In genomic region chr17:34603375-34604060, GRCm38 (mm10) we compare ENCODE assay signal across 7 mouse cellular contexts. TPM values are rescaled to one million over a fixed set of nuclear protein-coding genes. Genes with fewer than 3 reads are reported as not detected.
DNase-seq lines count a peak whose midpoint lies in the region; ATAC-seq lines count a peak whose summit lies in the region.

TSS of gene Rnf5 (minus strand) at chr17:34603690.

- peak within 1 kb of the TSS; percentile 65 for H3K9ac ChIP-seq in embryonic facial prominence, embryonic 11.5 days (replicated peaks; ENCODE audit: low read length)
- peak within 1 kb of the TSS; percentile 97 for H3K9ac ChIP-seq in midbrain, embryonic 13.5 days (replicated peaks)

- H3K27me3 ChIP-seq in embryonic facial prominence, embryonic 11.5 days (ENCODE audit: control insufficient read depth, insufficient read depth, low read length): no peaks in the 10 kb centered on the region
- H3K27me3 ChIP-seq in limb, embryonic 10.5 days (ENCODE audit: low read depth, poor library complexity, severe bottlenecking): no peaks in the 10 kb centered on the region
- no peaks in the 10 kb centered on the region for H3K27me3 ChIP-seq in midbrain, embryonic 13.5 days

- peak; percentile 98 for DNase-seq in adrenal gland, postnatal 14 days
- peak; percentile 100 for DNase-seq in embryonic facial prominence, embryonic 11.5 days (ENCODE audit: low spot score)
- peak; percentile 100 for DNase-seq in kidney, adult 11 months
- peak; percentile 82 for DNase-seq in limb, embryonic 10.5 days (ENCODE audit: low spot score)
- DNase-seq in spleen, adult 12 weeks (ENCODE audit: low spot score): peak; percentile 95

- H3K4me3 ChIP-seq in embryonic facial prominence, embryonic 11.5 days (ENCODE audit: low read depth, low read length): peak within 1 kb of the TSS; percentile 99
- peak within 1 kb of the TSS; percentile 98 for H3K4me3 ChIP-seq in limb, embryonic 10.5 days
- H3K4me3 ChIP-seq in midbrain, embryonic 13.5 days (replicated peaks): peak within 1 kb of the TSS; percentile 93

- ATAC-seq in embryonic facial prominence, embryonic 11.5 days (replicated peaks; ENCODE audit: insufficient number of reproducible peaks, low FRiP score, low TSS enrichment, low read depth): peak; percentile 97
- ATAC-seq in granulocyte monocyte progenitor cell, adult 5-6 weeks (replicated peaks; ENCODE audit: poor library complexity, severe bottlenecking): peak; percentile 72
- ATAC-seq in midbrain, embryonic 13.5 days: peak; percentile 97

- peak within 1 kb of the TSS; percentile 88 for H3K27ac ChIP-seq in embryonic facial prominence, embryonic 11.5 days (replicated peaks; ENCODE audit: low read depth, low read length)
- H3K27ac ChIP-seq in limb, embryonic 10.5 days: peak within 1 kb of the TSS; percentile 95
- peak within 1 kb of the TSS; percentile 91 for H3K27ac ChIP-seq in midbrain, embryonic 13.5 days

- WGBS in embryonic facial prominence, embryonic 11.5 days: under 1% methylated on average over 30 of the region's 30 CpGs
- 0% methylated on average over 30 of the region's 30 CpGs for WGBS in limb, embryonic 10.5 days
- WGBS in midbrain, embryonic 13.5 days: under 1% methylated on average over 30 of the region's 30 CpGs

- H3K4me2 ChIP-seq in embryonic facial prominence, embryonic 11.5 days (ENCODE audit: low read depth, low read length): peak within 1 kb of the TSS; percentile 90
- H3K4me2 ChIP-seq in midbrain, embryonic 13.5 days (replicated peaks): peak within 1 kb of the TSS; percentile 100

- no peaks in the 10 kb centered on the region for H3K9me3 ChIP-seq in embryonic facial prominence, embryonic 11.5 days (replicated peaks; ENCODE audit: control insufficient read depth, low read length)
- H3K9me3 ChIP-seq in limb, embryonic 10.5 days (replicated peaks): no peaks in the 10 kb centered on the region
- H3K9me3 ChIP-seq in midbrain, embryonic 13.5 days: no peaks in the 10 kb centered on the region

- no peaks in the 10 kb centered on the region for H3K36me3 ChIP-seq in embryonic facial prominence, embryonic 11.5 days (replicated peaks; ENCODE audit: control insufficient read depth, insufficient read depth, low read depth, low read length)
- peaks cover 38% of the 10 kb centered on the region for H3K36me3 ChIP-seq in limb, embryonic 10.5 days
- H3K36me3 ChIP-seq in midbrain, embryonic 13.5 days: peaks cover 28% of the 10 kb centered on the region

- H3K4me1 ChIP-seq in embryonic facial prominence, embryonic 11.5 days (ENCODE audit: control insufficient read depth, insufficient read depth, low read length): peaks cover 4% of the 10 kb centered on the region
- peaks cover 48% of the 10 kb centered on the region for H3K4me1 ChIP-seq in limb, embryonic 10.5 days
- peaks cover 47% of the 10 kb centered on the region for H3K4me1 ChIP-seq in midbrain, embryonic 13.5 days (replicated peaks)

RNA-seq across cellular contexts. Expression of gene Rnf5, which starts in this region (rescaled TPM):
- total RNA-seq in adrenal gland, postnatal 14 days (2021): 72.5 and 76.9 TPM in 2 replicates
- polyA plus RNA-seq in embryonic facial prominence, embryonic 11.5 days (2014; fragmentation: Nextera tagmentation; extraction: Ambion mirVana): 117 and 118 TPM in 2 replicates
- 52.2 and 64.9 TPM in 2 replicates for total RNA-seq in granulocyte monocyte progenitor cell, adult 5-6 weeks (2014; fragmentation: Nextera tagmentation)
- 13.8 and 15.2 TPM in 2 replicates for total RNA-seq in granulocyte monocyte progenitor cell, adult 5-6 weeks (2017)
- 149 and 162 TPM in 2 replicates for polyA plus RNA-seq in limb, embryonic 10.5 days (2016; fragmentation: Nextera tagmentation; extraction: Ambion mirVana)
- polyA plus RNA-seq in midbrain, embryonic 13.5 days (2015; fragmentation: Nextera tagmentation; extraction: Ambion mirVana): 324 and 337 TPM in 2 replicates

Comparison
In these comparisons a context has a peak if more than half of its experiments do, and no peak if none do; other contexts are left out.
1. Peak in every context shown above with its lines: DNase-seq, ATAC-seq, H3K4me3 ChIP-seq and H3K27ac ChIP-seq.